Mouse (Mus musculus) thymus, adult 2 months (tissue): ENCODE data around the gene Tas2r121.

Source experiments
- CTCF ChIP-seq: fragments of 200-500 bp; IDR thresholded peaks from 2 replicates; pipeline ENCODE4 v1.5.1; 2012; ENCODE audit warnings: mild to moderate bottlenecking, control low read depth, low read length, moderate library complexity, borderline replicate concordance; ENCODE audit not compliant: control insufficient read depth, poor library complexity, insufficient read depth; ENCODE audit errors: extremely low read depth
- POLR2A ChIP-seq: fragments of 200-500 bp; IDR thresholded peaks from 2 replicates; pipeline ENCODE4 v1.6.1; 2012; ENCODE audit warnings: mild to moderate bottlenecking, low read length, control low read depth, moderate library complexity; ENCODE audit not compliant: control insufficient read depth, poor library complexity, insufficient read depth; ENCODE audit errors: extremely low read depth

DNA sequence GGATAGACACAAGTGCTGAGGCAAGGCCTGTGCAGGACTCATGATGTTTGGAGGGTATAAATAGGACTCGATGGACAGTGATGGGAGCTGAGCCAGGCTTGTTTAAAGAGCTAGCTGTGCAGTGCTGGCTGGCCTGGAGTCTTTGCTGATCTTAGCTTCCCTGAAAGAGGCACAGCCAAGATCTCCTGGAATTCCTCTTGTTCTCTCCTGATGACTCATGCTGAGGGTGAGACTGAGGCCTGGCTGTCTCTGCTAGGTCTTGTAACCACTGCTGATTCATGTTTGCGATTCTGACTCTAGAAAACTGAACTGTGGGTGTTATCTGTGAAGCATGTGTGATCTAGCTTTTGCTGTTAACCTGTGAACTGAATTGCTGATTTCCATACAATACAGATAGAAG, 49.4 kb upstream of the Tas2r121 start:
- TF ChIP-seq POLR2A, result no peak
- no peak for TF ChIP-seq CTCF
